Mouse (Mus musculus) layer of hippocampus, postnatal 36 days (tissue): ENCODE measurements at regions not wholly inside any gene's neighbourhood (a gene's known extent, or its start where the extent isn't known, plus 50 kb on each side); places are given as distances from the start of the nearest gene placed in this dataset.

Source experiments
- DNase-seq, 2 experiments: peaks; one replicate each; pipeline ENCODE4 v3.0.0; 2022

DNA sequence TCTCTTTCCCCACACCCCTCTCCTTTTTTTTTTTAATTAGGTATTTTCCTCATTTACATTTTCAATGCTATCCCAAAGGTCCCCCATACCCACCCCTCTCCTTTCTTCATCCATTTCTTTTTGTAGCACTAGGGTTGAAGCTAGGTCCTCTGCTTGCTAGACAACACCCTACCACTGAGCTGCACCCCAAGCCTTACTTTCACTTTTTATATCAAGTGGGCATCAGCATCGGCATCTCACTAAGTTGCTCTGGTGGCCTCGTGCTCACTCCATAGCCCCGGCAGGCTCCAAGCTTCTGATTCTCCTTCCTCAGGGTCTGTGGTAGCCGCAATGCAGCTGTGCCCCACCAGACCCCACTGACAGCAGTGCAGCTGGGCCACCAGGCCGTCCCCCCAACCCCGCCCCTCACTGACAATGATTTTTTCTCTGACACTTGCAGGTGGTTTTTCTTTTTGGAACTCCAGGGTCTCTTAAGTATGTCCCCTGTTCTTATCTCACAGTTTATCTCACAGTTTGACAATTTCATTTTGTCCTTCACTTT is 77.5 kb downstream of the Nufip1 start:
- DNase-seq, result no peak

DNA sequence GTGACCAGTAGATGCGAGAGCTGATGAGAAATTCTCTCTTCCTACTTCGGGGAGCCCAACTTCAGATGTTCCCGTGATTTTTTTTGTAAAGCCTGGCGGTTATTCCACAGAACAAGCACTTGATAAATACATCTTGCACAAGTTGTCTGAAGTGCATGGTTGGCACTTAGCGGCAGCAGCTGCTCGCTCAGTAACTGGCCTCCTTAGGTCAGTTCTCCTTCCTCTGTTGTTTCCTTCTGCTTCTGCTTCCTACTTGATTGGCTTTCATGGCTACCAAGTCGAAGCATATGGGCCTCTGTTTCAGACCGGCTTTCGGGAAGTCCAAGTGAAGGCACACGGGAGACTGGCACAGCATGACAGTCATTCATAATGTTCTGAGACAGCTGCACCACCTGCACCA is 84.6 kb downstream of the Nufip1 start:
- DNase-seq, result no peak

DNA sequence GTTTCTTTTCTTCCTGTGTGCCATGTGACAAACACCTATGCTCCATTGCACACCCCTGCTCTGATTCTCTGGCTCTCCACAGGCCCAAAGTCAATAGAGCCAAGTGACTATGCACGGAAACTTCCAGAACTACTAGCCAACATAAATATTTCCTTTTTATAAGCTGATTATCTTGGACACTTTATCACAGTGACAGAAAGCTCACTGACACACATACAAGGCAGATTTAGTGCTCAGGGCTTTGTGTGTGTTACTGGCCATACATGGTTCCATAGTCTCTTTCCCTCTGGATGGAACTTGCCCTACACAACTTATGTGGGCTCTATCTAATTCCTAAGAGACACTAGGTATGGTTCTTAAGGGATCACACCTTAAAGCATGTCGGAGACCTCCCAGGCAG is 86.7 kb downstream of the Nufip1 start:
- no peak for DNase-seq

DNA sequence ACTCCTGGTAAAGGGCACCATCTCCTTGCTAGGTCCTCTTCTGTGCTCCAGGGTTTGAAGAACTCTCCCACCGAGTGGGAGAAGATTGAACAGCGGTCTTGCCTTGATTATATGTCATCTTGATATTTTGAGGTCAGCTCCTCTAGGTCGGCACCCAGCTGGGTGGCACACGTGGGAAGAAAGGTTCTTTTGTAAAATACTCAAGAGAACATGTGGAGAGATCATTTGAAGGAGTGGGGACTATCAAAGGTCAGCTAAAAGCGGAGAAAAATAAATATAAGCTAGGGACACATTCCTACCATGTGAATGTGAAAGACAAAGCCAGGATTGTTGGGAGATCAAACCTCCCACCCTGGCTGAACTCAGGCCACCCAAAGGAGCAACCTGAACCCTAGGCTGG is 87.7 kb downstream of the Nufip1 start:
- no peak for DNase-seq

DNA sequence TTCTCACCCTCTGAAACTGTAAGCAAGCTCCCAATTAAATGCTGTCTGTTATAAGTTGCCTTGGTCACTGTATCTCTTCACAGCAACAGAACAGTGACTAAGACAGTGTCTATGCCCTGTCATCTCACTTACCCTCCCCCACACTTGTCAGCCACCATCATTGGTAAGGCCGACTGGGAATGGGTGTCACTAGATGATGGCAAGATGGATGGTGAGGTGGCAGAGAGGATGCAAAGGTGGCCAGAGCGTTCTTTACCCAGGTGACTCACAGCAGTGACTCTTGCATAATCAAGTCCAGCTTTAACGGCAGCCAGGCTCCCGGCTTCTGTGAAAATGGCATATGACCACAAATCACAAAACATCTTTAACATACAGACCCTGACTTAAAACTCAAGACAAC is 91.9 kb downstream of the Nufip1 start:
- DNase-seq, result no peak

DNA sequence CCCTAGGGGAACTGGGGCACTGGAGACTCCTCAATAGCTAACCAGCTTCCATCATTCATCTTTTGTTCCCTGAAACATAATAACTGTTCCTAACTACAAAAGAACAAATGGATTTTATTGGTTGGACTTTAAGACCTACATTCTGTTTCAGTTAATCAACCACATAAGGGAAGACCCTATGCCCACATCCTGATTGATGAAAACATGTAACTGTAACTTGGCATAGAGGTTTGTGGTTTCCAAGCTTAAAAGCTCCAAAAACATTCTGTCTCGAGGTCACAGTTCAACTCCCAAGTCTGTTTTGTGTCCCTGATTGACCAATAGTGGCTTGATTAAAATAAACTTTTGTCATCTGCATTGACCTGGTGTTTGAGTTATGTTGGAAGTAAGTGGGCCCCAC is 92.4 kb downstream of the Nufip1 start:
- no peak for DNase-seq

DNA sequence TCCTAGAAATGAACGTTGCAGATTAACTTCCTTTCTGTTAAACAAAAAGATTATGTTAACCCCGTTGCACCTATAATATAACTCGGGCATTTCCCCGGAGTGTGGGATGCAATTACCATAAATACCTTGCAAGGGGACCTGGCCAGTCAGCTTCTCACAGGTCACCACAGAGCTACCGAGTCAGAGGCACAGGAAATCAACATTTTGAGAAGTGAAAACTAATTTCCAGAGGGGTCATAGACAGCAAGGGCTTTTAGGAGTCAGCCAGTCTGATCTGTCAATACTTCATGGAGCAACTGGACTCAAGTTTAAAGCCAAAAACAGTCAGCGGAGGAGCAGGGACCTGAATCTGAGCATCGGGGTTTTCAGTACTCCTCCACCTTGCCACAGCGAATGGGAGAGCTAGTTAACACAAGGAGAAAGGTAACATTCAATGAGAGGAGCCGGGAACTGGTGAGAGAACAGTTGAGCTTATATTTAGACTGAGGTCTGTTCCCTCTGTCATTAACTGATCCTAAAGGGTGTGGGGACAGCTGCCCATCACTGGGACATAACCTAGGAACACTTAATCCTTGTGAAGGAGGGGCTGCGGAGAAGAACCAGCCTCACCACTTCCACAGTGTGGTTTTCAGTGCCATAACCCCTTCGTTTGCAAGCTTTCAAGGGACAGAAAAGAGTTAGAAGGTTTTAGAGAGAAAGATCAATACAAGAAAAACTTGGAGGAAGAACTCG is 105.9 kb downstream of the Nufip1 start:
- no peak for DNase-seq

DNA sequence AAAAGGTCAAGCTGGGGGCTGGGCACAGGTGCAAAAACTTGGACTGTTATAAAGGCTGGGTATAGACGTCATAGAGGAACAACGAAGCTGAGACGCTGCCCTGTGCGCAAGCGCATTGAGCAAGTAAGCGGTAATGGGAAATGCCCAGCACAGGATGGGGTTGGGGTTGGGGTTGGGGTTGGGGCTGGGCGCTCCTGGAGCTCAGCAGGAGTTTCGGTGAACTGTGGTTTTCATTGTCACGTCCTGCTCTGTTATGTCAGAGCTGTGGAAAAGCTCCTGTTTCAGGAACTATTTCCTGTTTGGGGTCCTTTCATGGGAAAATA is 106.4 kb downstream of the Nufip1 start:
- DNase-seq, result no peak

DNA sequence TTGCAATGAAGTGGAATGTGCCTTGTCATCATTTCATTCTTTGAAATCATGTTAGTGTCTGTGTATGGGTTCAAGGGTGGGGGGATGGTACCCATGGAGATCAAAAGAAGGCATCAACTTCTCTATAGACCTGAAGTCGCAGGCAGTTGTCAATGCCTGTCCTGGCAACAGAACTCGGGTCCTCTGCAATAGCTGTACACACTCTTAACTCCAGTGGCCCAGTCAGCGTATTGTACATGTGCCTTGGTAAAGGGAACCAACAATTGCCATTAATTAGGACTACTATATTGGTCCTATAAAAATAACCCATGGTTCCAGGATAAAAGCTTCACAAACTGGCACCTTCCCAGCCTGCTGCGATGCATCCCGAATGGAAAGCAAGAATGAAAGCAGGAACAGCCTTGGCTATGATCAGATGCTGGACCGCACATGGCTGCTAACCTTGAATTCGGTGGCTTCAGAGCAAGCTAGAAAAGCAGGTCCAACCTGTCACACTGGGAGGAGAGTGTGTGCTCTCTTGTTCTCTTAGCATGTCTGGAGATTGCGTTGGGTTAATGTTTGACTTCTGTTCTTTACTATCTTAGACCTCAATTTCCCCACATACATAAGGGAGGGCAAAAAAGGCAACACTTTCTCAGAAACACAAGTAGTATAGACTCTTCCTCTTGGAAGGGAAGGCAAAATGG is 107.0 kb downstream of the Nufip1 start:
- DNase-seq, result no peak

DNA sequence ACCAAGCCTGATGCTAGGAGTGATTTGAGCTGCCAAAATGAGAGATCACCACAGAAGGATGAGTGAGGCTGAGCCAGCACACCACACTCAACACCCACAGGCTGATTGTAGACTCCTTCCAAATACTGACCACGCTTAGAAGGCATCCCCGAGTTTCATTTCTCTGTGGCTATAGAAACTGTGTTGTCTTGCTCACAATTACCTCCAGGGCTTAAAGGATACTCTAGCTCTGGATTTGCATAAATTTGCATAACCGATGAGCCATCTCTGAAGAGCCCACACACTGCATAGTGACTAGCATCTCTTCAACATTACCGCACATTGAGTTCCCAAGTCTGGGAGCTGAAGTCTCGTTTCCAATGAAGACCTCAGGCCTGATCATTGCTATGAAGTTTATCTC is 110.3 kb downstream of the Nufip1 start:
- no peak for DNase-seq

DNA sequence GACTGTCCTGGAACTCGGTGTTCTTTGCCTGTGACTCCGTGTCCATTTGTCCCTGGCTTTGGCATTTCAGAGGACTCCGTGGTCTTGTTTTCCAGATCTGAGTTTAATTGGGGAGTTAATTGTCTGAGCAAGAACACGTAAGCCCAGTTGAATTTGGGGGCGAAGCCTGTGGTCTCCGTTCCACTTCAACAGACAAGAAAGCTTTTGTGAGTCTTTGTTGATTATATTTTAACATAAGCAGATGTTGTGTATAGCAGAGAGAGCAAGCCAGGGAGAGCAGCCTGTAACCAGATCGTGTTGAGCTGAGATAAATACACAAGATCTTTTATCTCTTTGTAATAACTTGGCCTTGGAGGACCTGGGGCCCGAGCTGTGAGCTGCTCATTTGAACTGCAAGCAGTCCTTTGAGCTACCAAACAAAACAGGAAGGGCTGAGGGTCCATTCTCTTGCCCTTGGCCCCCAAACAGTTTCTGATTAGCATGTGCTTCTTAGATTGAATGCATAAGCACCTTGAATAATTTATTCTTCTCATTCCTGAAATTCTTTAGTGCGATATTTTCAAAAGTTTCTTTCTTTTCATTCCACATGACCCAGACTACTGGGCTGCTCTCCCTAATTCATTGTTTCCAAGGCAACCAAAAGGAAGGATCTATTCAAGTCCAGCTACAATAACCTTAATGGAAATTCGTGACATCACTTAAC is 111.1 kb downstream of the Nufip1 start:
- DNase-seq, result peak in 1 of 2 experiments; percentile 10

DNA sequence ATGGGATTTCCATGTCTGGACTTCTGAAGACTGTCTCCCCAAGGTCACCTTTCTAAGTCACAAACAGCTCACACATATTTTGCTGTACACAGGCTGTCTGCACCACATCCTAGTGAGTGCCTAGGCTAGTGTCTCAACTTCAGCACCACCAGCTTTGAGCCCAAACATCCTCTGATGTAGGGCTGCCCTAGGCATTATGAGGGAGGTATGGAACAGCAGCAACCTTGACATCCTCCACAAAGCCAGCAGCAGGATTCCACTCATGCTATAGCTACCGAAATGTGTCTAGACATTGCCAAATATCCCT is 111.6 kb downstream of the Nufip1 start:
- no peak for DNase-seq

DNA sequence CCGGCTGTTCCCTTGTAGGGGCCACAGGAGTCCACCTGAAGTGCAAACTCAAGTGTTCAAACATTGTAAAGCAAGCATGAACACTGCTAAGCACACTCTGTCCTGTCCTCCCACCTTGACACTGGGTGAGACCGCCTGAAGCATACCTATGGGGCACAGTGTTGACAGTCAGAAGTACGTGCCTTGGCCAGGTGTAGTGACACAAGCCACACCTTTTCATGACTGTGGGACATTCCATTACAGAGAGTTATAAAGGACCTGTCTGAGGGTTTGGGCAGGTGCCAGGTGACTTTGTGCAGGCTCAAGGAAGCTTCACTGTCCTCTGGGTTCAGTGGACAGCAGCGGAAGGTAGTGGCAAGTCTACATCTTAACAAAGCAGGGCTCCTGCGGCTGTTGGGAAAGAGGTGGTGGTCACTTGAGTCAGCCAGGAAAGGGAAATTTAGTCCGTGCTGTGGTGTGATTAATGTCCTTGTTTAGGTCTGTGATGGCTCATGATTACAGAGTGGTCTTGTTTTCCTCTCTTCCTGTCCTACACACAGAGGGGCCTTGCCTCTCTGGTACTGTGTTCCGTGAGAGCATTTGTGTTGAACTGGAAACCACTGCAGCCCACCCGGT is 112.5 kb downstream of the Nufip1 start:
- no peak for DNase-seq

DNA sequence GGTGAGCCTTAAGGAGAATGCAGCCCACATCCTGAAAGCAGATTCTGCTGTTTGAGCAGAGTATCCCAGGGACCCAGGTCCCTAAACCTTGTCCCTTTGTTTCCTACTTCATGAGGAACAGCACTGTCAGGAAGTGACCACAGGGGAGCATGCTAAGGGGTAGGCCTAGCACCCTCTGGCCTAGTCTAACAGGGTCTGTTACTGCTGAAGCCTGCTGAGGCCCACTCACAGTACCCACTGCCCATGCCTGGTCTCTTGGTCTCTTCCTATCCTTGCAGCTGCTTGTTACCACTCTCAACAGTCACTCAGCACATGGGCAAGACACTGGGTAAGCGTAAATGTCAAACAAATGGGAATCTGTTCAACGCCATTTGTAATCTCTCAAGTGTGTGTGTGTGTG is 113.2 kb downstream of the Nufip1 start:
- no peak for DNase-seq

DNA sequence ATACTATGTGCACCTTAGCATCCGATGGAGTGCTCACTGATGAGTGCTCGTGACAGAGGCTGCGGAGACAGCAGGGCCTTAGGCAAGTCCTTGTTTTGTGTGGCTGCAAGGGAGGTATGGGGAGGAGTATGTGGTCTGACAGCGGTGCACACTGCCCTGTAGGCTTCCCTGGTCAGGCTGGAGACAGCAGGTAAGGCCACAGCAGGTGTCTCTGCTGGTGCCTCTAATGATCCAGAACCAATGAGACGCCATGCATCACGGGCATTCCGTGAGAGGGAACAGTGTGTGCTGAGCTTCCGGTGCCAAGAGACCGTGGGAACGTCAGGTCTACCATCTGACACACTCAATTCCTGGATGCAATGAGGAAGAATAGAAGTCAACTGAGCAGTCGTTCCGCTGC is 114.8 kb downstream of the Nufip1 start:
- no peak for DNase-seq

DNA sequence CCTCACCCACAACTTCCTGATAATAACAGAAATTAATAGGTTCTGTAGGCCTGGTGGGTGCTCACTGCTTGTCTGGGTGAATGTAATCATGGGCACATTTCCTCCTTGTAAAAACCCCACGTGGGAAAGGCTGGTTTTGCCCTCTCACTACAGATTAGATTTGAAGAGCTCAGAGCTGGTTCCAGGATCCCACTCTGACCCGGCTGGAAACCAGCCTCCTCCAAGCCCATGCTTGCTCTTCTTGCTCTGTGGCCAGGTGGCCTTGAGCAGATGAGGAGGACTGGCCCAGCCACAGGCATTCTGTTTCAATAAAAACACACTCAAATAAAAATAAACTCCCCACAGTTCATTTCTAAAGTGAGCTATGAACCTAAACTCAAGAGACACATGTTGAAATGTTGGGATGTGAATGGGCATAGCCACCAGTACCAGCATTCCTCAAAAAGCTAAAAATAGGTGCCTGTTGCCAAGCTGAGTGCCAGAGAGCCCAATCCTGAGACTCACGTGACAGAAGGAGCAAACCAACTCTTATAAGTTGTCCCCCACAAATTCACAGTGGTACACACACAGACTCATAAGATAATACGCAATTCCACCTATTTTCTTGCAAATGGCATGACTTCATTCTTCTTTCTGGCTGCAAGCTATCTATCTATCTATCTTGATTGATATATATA is 116.1 kb downstream of the Nufip1 start:
- no peak for DNase-seq

DNA sequence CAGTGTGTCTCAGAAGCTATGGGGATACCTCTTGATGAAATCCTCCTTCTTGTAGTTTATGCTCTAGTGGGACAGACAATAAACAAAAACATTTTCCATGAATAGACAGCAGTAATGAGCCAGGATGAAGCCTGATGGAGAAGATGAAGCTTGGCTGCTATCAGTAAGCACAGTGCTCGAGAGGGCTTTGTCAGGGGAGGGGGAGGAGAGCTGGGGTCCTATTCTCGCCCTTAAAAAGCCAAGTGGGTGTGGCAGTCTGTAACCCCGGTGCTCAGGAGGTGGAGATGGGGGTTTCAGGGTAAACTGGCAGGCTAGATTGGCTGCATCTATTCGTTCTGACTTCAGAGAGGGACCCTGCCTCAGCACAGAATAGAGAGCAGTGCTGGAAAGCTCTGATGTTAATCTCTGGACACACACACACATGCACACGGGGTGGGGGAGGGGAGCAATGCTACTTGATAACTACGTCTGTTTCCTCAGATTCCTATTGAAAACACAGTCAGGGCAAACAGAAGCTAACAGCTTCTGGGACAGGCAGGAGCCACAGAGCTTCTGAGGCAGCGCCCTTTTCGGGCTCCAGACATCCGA is 118.4 kb downstream of the Nufip1 start:
- no peak for DNase-seq

DNA sequence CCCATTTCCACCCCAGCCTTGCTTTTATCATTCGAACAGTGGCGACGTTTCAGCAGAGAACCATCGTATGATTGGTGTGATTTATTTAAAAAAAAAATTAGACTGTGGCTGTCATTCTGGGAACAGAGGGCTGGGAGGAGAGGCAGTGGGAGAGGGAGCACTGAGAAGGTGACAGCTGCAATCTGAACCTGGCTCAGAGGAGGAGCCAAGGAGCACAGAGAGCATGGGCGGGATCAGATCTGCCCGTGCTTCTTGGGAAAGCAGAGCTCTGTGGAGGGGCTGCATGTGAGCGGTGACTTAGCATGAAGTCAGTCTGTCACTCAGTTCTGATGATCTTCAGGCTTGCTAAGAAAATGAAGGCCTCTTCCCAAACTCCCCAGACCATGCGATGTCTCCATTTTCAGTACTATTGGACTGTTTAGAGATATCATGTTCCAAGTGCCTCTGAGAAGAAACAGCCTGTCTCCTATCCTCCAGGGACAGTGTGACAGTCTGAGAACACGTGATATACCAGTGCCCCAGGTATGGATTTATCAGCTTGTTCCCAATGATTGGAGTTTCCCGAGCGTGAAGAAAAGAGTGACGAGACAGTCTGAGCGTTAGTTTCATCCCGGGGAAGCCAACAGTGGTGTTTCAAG is 129.3 kb downstream of the Nufip1 start:
- DNase-seq, result no peak

DNA sequence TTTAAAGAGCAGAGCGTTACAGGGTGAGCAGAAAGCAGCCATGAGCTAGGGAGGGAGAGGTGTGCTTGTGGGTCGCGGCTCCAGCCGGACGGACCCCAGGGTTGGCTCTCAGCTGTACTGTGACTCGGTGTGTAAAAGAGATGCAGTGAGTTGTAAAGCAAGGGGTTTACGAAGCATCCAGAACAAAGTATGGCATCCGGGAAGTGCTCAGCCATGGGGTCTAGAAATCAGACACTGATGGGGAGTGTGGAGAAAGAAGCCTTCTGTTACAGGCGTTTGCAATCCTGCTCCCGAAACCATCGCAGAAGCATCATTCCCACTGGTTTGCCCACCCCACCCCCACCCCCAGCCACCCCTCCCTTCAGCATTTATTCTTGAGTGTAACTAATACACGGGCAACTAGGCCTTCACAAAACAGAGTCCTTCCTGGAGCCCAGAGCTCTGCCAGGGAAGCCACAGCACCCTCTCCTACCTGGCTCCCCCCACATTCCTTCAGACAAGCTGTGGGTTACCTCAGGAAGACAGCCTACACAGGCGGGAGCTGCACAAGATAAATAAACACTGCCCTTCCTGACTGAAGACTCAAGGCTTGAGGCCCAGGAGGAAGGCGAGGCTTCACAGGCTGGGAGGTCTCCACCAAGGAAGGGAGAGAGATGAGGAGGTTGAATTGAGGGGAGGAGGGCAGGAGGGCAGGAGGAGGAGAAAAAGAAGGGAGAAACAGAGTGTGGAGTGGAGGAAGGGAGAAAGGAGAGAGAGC is 133.1 kb downstream of the Nufip1 start:
- DNase-seq, result no peak

DNA sequence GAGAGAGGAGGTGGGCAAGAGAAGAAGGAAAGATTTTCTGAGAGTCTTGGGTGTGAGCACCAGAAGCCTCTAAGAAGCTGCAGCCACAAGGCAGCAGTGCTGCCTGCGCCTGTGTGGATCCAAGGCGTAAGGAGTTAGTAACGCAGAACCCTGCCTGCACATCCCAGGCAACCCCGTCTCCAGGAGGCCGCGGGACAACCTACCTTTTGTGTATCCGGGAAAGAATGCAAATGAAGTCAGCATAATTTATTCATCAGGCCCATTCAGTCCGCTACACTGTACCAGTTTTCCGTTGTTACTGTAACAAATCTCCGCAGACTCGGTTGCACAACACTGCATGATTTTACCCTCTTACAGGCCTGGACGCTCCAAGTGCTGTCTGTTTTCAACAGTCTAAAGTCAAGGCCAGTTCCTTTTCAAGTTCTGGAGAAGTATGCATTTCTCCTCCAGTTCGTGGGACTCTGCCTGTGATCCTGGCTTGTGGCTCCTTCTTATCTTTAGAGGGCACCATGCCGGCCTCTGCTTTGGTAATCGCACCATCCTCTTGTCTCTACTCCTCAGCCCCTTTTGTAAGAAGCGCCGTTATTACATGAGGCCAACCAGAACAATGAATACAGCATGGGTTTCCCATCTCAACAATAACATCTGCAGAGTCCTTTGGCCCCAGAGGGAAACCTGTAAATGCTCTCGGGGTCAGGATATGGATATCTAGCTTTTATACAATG is 133.8 kb downstream of the Nufip1 start:
- no peak for DNase-seq

DNA sequence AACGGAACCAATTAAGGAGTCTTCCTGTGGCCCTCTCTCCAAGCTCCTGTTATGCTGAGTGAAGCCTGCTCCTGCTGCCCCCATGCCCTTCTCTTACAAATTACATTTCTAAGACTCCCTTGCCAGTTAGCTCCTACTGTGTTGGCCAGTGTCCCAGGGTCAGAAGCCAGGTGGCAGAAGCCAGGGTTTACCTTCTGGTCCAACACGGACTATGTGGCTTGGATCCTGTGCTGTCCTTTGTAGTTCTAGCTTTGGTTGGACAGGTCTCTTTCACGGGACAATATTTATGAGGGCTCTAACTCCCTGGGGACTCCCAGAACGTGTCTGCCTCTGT is 134.3 kb downstream of the Nufip1 start:
- no peak for DNase-seq
